Mouse (Mus musculus) heart, adult 2 months (tissue): ENCODE data around the gene Celf5.

Experiments
- CTCF ChIP-seq: fragments of 200-600 bp; IDR thresholded peaks from 2 replicates; pipeline ENCODE4 v1.8.1; 2022; ENCODE audit warnings: antibody characterized with exemption, mild to moderate bottlenecking, moderate library complexity
- POLR2A ChIP-seq: fragments of 200-500 bp; IDR thresholded peaks from 2 replicates; pipeline ENCODE4 v1.6.1; 2011; ENCODE audit warnings: mild to moderate bottlenecking, low read depth, low read length, control low read depth; ENCODE audit not compliant: insufficient read depth

DNA sequence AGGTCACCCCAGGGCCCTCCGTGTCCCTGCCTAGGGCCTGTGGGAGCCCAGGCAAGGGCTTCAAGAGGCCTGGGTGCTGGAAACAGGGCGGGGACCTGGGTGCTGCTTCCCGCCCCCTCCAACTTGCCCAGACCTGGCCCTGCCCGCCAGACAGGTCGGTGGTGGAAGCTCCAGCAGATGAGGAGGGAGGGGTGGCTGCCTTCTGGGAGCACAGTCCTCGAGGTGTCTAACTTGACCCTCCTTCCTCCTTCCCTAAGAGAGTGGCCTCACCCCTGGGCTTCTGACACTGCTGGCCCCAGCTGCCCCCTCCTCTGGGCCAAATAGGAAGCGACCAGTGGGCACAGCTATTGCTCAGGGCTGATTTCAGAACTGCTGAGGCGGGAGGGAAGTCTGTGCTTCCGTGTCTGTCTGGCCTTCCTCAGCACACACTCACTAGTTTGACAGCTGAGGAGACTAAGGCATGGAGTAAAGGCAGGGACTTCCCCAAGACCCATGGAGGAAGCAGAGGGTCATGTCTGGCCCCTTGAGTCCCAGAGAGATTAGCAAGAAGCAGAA is 41.6 kb upstream of the Celf5 start, which contains the start of gene Gna15:
- no peak for TF ChIP-seq CTCF
- TF ChIP-seq POLR2A, result 0 out of 2 replicates have a peak, but pooled peaks have one; percentile 13
